ENCODE assay signal across 8 mouse cellular contexts in genomic region chr13:42244240-42245086, GRCm38 (mm10). TPM values are rescaled to one million over a fixed set of nuclear protein-coding genes. Genes with fewer than 3 reads are reported as not detected.
DNase-seq lines count a peak whose midpoint lies in the region; ATAC-seq and TF ChIP-seq lines count a peak whose summit lies in the region.

No protein-coding gene starts in this region.

- H3K27me3 ChIP-seq in heart, postnatal 0 days (ENCODE audit: control insufficient read depth, insufficient read depth, low read length), result no peaks in the 10 kb centered on the region
- H3K27me3 ChIP-seq in stomach, embryonic 14.5 days (ENCODE audit: control insufficient read depth, insufficient read depth, low read length), result no peaks in the 10 kb centered on the region

- no peak overlapping the region for H3K4me2 ChIP-seq in heart, postnatal 0 days (ENCODE audit: low read depth, low read length)
- no peak overlapping the region for H3K4me2 ChIP-seq in stomach, embryonic 14.5 days (replicated peaks; ENCODE audit: low read depth, low read length)

- no peak overlapping the region for H3K4me3 ChIP-seq in heart, postnatal 0 days (ENCODE audit: low read depth, low read length)
- no peak overlapping the region for H3K4me3 ChIP-seq in stomach, embryonic 14.5 days (ENCODE audit: low read depth, low read length)

- WGBS in heart, postnatal 0 days, result 33% methylated on average over 7 of the region's 7 CpGs
- WGBS in stomach, embryonic 14.5 days, result 52% methylated on average over 7 of the region's 7 CpGs

- no peak overlapping the region for H3K27ac ChIP-seq in heart, postnatal 0 days (ENCODE audit: low read depth)
- no peak overlapping the region for H3K27ac ChIP-seq in stomach, embryonic 14.5 days (ENCODE audit: low read length)

- no peak overlapping the region for H3K9ac ChIP-seq in heart, postnatal 0 days (replicated peaks; ENCODE audit: low read depth, low read length)
- no peak overlapping the region for H3K9ac ChIP-seq in stomach, embryonic 14.5 days (replicated peaks; ENCODE audit: low read depth, low read length)

- TF ChIP-seq CTCF in heart, postnatal 0 days (IDR thresholded peaks at IDR 0.05; ENCODE audit: low read depth), result peak; percentile 72

- H3K9me3 ChIP-seq in heart, postnatal 0 days (replicated peaks; ENCODE audit: control insufficient read depth, low read length), result no peaks in the 10 kb centered on the region
- no peaks in the 10 kb centered on the region for H3K9me3 ChIP-seq in stomach, embryonic 14.5 days (ENCODE audit: control insufficient read depth, low read depth, low read length)

- peak; percentile 16 for DNase-seq in adrenal gland, adult 2 months
- no peak for DNase-seq in adrenal gland, adult 8-10 months
- DNase-seq in 416B (ENCODE audit: low read depth), result peak; percentile 72
- peak; percentile 19 to 25 for DNase-seq in cerebellum, postnatal 25 days
- peak; percentile 86 for DNase-seq in heart, postnatal 0 days (ENCODE audit: low spot score)
- peak; percentile 8 to 72 for DNase-seq in layer of hippocampus, adult 18-20 months (ENCODE audit: low spot score in 2 of 2)
- peak; percentile 64 for DNase-seq in lung, postnatal 36 days

- peaks cover 19% of the 10 kb centered on the region; the same call in 1 of the 2 replicates for H3K4me1 ChIP-seq in heart, postnatal 0 days (ENCODE audit: control insufficient read depth, insufficient read depth)
- no peaks in the 10 kb centered on the region for H3K4me1 ChIP-seq in stomach, embryonic 14.5 days (ENCODE audit: control insufficient read depth, insufficient read depth, low read length)

- no peak for TF ChIP-seq EP300 in heart, postnatal 0 days (IDR thresholded peaks at IDR 0.05; ENCODE audit: low read depth)

- no peaks in the 10 kb centered on the region for H3K36me3 ChIP-seq in heart, postnatal 0 days (replicated peaks; ENCODE audit: control insufficient read depth, insufficient read depth, low read length)
- H3K36me3 ChIP-seq in stomach, embryonic 14.5 days (ENCODE audit: control insufficient read depth, insufficient read depth, low read length), result no peaks in the 10 kb centered on the region

- peak; percentile 68 for ATAC-seq in heart, postnatal 0 days (ENCODE audit: insufficient read depth, low read depth)
- peak; percentile 53; the same call in 1 of the 2 replicates for ATAC-seq in stomach, embryonic 14.5 days (ENCODE audit: insufficient number of reproducible peaks, insufficient read depth, low FRiP score, low read depth)

RNA-seq across cellular contexts. Expression of gene Edn1, which starts 56.8 kb away (rescaled TPM):
- 1 to 10 TPM; 1.1 to 1.6 TPM for total RNA-seq in adrenal gland, adult 2 months (2021)
- 0.30 and 0.46 TPM in 2 replicates for polyA plus RNA-seq in adrenal gland, adult 2 months (2012; rRNA removed)
- 1 to 10 TPM in 1 of 4 experiments, under 1 TPM in 3; 0.42 to 1.3 (median 0.81) TPM for total RNA-seq in adrenal gland, adult 8-10 months (2022)
- total RNA-seq in heart, postnatal 0 days (2014; rRNA removed; ENCODE audit: low replicate concordance), result 7.4 and 11.0 TPM in 2 replicates
- 7.2 and 7.8 TPM in 2 replicates for polyA plus RNA-seq in heart, postnatal 0 days (2015; fragmentation: Nextera tagmentation; extraction: Ambion mirVana)
- total RNA-seq in layer of hippocampus, adult 18-20 months (2021), result 1 to 10 TPM; 2.1 to 3.1 TPM
- polyA plus RNA-seq in stomach, embryonic 14.5 days (2014; fragmentation: Nextera tagmentation; extraction: Ambion mirVana), result 3.6 and 5.3 TPM in 2 replicates
